Comparison of ENCODE assay signal across 8 mouse cellular contexts in genomic region chr8:72547122-72547801, GRCm38 (mm10). TPM values are rescaled to one million over a fixed set of nuclear protein-coding genes. Genes with fewer than 3 reads are reported as not detected.
DNase-seq lines count a peak whose midpoint lies in the region; ATAC-seq and TF ChIP-seq lines count a peak whose summit lies in the region.

No protein-coding gene starts in this region.

- TF ChIP-seq CTCF in gastrocnemius, adult 2 months (IDR thresholded peaks at IDR 0.05): no peak
- TF ChIP-seq CTCF in ES-Bruce4 (IDR thresholded peaks at IDR 0.05; ENCODE audit: low read depth, low read length): no peak

- H3K36me3 ChIP-seq in ES-Bruce4 (ENCODE audit: control insufficient read depth, insufficient read depth, low read length, poor library complexity, severe bottlenecking): peaks cover 20% of the 10 kb centered on the region
- peaks cover 37% of the 10 kb centered on the region for H3K36me3 ChIP-seq in erythroblast, embryonic 14.5 days (ENCODE audit: control insufficient read depth)
- H3K36me3 ChIP-seq in hindbrain, embryonic 15.5 days: peaks cover 3% of the 10 kb centered on the region; the same call in 1 of the 2 replicates
- no peaks in the 10 kb centered on the region for H3K36me3 ChIP-seq in liver, embryonic 16.5 days (ENCODE audit: control insufficient read depth, insufficient read depth)

- no peak for TF ChIP-seq POLR2A in ES-Bruce4 (IDR thresholded peaks at IDR 0.05; ENCODE audit: insufficient read depth, low read length)

- H3K4me3 ChIP-seq in gastrocnemius, adult 2 months: peak overlapping the region; percentile 91
- peak overlapping the region; percentile 69 for H3K4me3 ChIP-seq in ES-Bruce4 (ENCODE audit: low read depth, low read length)
- peak overlapping the region; percentile 98 for H3K4me3 ChIP-seq in erythroblast, embryonic 14.5 days (replicated peaks)
- peak overlapping the region; percentile 94 for H3K4me3 ChIP-seq in hindbrain, embryonic 15.5 days
- H3K4me3 ChIP-seq in liver, embryonic 16.5 days (ENCODE audit: low read depth, low read length): peak overlapping the region; percentile 98

- peak overlapping the region; percentile 92 for H3K27ac ChIP-seq in gastrocnemius, adult 2 months
- H3K27ac ChIP-seq in ES-Bruce4 (ENCODE audit: insufficient read depth, low read length): no peak overlapping the region
- peak overlapping the region; percentile 87 for H3K27ac ChIP-seq in hindbrain, embryonic 15.5 days (replicated peaks)
- H3K27ac ChIP-seq in liver, embryonic 16.5 days (ENCODE audit: low read length): peak overlapping the region; percentile 83

- H3K4me1 ChIP-seq in ES-Bruce4 (ENCODE audit: control insufficient read depth, insufficient read depth, low read length): no peaks in the 10 kb centered on the region
- peaks cover 54% of the 10 kb centered on the region for H3K4me1 ChIP-seq in erythroblast, embryonic 14.5 days (ENCODE audit: control insufficient read depth)
- peaks cover 48% of the 10 kb centered on the region for H3K4me1 ChIP-seq in hindbrain, embryonic 15.5 days (replicated peaks)
- H3K4me1 ChIP-seq in liver, embryonic 16.5 days (ENCODE audit: control insufficient read depth, low read depth, low read length): peaks cover 30% of the 10 kb centered on the region

- 1% methylated on average over 27 of the region's 27 CpGs for WGBS in hindbrain, embryonic 15.5 days
- WGBS in liver, embryonic 16.5 days (ENCODE audit: insufficient replicate concordance): 1% methylated on average over 27 of the region's 27 CpGs

- H3K27me3 ChIP-seq in ES-Bruce4 (ENCODE audit: control insufficient read depth, insufficient read depth, low read length, poor library complexity, severe bottlenecking): no peaks in the 10 kb centered on the region
- no peaks in the 10 kb centered on the region for H3K27me3 ChIP-seq in erythroblast, embryonic 14.5 days (ENCODE audit: control insufficient read depth)
- H3K27me3 ChIP-seq in hindbrain, embryonic 15.5 days: no peaks in the 10 kb centered on the region
- no peaks in the 10 kb centered on the region for H3K27me3 ChIP-seq in liver, embryonic 16.5 days (ENCODE audit: control insufficient read depth, insufficient read depth, low read depth, low read length)

- no peak for DNase-seq in gastrocnemius, adult 2 months
- DNase-seq in gastrocnemius, adult 18-20 months (ENCODE audit: low spot score): no peak
- DNase-seq in retina, postnatal 1 day: peak; percentile 2
- DNase-seq in right cerebral cortex, adult 18-20 months: no peak

- no peak for TF ChIP-seq EP300 in ES-Bruce4 (IDR thresholded peaks at IDR 0.05; ENCODE audit: insufficient read depth, low read depth, low read length)

- peak overlapping the region; percentile 92 for H3K9ac ChIP-seq in ES-Bruce4 (ENCODE audit: low read depth, poor library complexity, severe bottlenecking)
- H3K9ac ChIP-seq in hindbrain, embryonic 15.5 days: peak overlapping the region; percentile 99
- peak overlapping the region; percentile 99 for H3K9ac ChIP-seq in liver, embryonic 16.5 days (ENCODE audit: low read depth, low read length)

- intact Hi-C loops in gastrocnemius, adult 2 months (cut with DNase I): loop anchor here (2.0 to 5.0 kb wide), 2 partner anchors 54 to 125 kb away; partner anchors contain the start of genes Eps15l1 and Slc35e1

- no peaks in the 10 kb centered on the region for H3K9me3 ChIP-seq in ES-Bruce4 (replicated peaks; ENCODE audit: control insufficient read depth, insufficient read depth, low read length, poor library complexity, severe bottlenecking)
- H3K9me3 ChIP-seq in erythroblast, embryonic 14.5 days (ENCODE audit: control insufficient read depth, low read length): no peaks in the 10 kb centered on the region
- H3K9me3 ChIP-seq in hindbrain, embryonic 15.5 days: no peaks in the 10 kb centered on the region
- H3K9me3 ChIP-seq in liver, embryonic 16.5 days (replicated peaks; ENCODE audit: control insufficient read depth, low read length): no peaks in the 10 kb centered on the region

- H3K4me2 ChIP-seq in hindbrain, embryonic 15.5 days: peak overlapping the region; percentile 99
- peak overlapping the region; percentile 97 for H3K4me2 ChIP-seq in liver, embryonic 16.5 days (ENCODE audit: low read depth, low read length)

- peak; percentile 4; the same call in 1 of the 2 replicates for ATAC-seq in hindbrain, embryonic 15.5 days (ENCODE audit: low FRiP score, low read depth)
- 0 out of 2 replicates have a peak, but pooled peaks have one; percentile 0 for ATAC-seq in liver, embryonic 16.5 days (ENCODE audit: low read depth)

RNA-seq across cellular contexts. Expression of gene Med26, which starts 0.8 kb away (rescaled TPM):
- 10 to 100 TPM in 1 of 2 experiments, 1 to 10 TPM in 1; 7.0 to 17.2 TPM for total RNA-seq in gastrocnemius, adult 2 months (2021)
- total RNA-seq in gastrocnemius, adult 18-20 months (2021): 10 to 100 TPM in 1 of 2 experiments, 1 to 10 TPM in 1; 7.4 to 15.8 TPM
- polyA plus RNA-seq in ES-Bruce4 (2011; ENCODE audit: insufficient read depth, insufficient read length, low read depth, missing spikeins): 10.2 and 11.2 TPM in 2 replicates
- polyA plus RNA-seq in erythroblast, embryonic 14.5 days (2012): 3.0 and 3.1 TPM in 2 replicates
- polyA plus RNA-seq in hindbrain, embryonic 15.5 days (2015; fragmentation: Nextera tagmentation; extraction: Ambion mirVana): 15.8 and 18.6 TPM in 2 replicates
- polyA plus RNA-seq in liver, embryonic 16.5 days (2015; fragmentation: Nextera tagmentation; extraction: Ambion mirVana): 6.2 and 6.3 TPM in 2 replicates

RNA-seq across cellular contexts. Expression of gene Smim7, which starts 23.6 kb away (rescaled TPM):
- 10 to 100 TPM; 64.8 to 65.9 TPM for total RNA-seq in gastrocnemius, adult 2 months (2021)
- 10 to 100 TPM; 61.8 to 61.9 TPM for total RNA-seq in gastrocnemius, adult 18-20 months (2021)
- 77.7 and 78.7 TPM in 2 replicates for polyA plus RNA-seq in ES-Bruce4 (2011; ENCODE audit: insufficient read depth, insufficient read length, low read depth, missing spikeins)
- polyA plus RNA-seq in erythroblast, embryonic 14.5 days (2012): 0.66 and 0.97 TPM in 2 replicates
- 122 TPM in 2 replicates for polyA plus RNA-seq in hindbrain, embryonic 15.5 days (2015; fragmentation: Nextera tagmentation; extraction: Ambion mirVana)
- polyA plus RNA-seq in liver, embryonic 16.5 days (2015; fragmentation: Nextera tagmentation; extraction: Ambion mirVana): 40.1 and 40.8 TPM in 2 replicates

RNA-seq across cellular contexts. Expression of gene Tmem38a, which starts 24.6 kb away (rescaled TPM):
- 1,000 to 10,000 TPM; 1,184 to 1,285 TPM for total RNA-seq in gastrocnemius, adult 2 months (2021)
- 1,000 to 10,000 TPM; 1,126 to 1,216 TPM for total RNA-seq in gastrocnemius, adult 18-20 months (2021)
- polyA plus RNA-seq in ES-Bruce4 (2011; ENCODE audit: insufficient read depth, insufficient read length, low read depth, missing spikeins): 12.2 and 14.7 TPM in 2 replicates
- 0.06 and 0.14 TPM in 2 replicates for polyA plus RNA-seq in erythroblast, embryonic 14.5 days (2012)
- 33.7 and 34.2 TPM in 2 replicates for polyA plus RNA-seq in hindbrain, embryonic 15.5 days (2015; fragmentation: Nextera tagmentation; extraction: Ambion mirVana)
- 2.6 and 4.5 TPM in 2 replicates for polyA plus RNA-seq in liver, embryonic 16.5 days (2015; fragmentation: Nextera tagmentation; extraction: Ambion mirVana)

RNA-seq across cellular contexts. Expression of gene Slc35e1, which starts 54.8 kb away (rescaled TPM):
- 10 to 100 TPM; 44.8 to 52.0 TPM for total RNA-seq in gastrocnemius, adult 2 months (2021)
- 10 to 100 TPM; 48.0 to 51.1 TPM for total RNA-seq in gastrocnemius, adult 18-20 months (2021)
- 23.6 and 24.6 TPM in 2 replicates for polyA plus RNA-seq in ES-Bruce4 (2011; ENCODE audit: insufficient read depth, insufficient read length, low read depth, missing spikeins)
- polyA plus RNA-seq in erythroblast, embryonic 14.5 days (2012): 0.29 and 0.33 TPM in 2 replicates
- polyA plus RNA-seq in hindbrain, embryonic 15.5 days (2015; fragmentation: Nextera tagmentation; extraction: Ambion mirVana): 17.8 and 20.0 TPM in 2 replicates
- polyA plus RNA-seq in liver, embryonic 16.5 days (2015; fragmentation: Nextera tagmentation; extraction: Ambion mirVana): 3.0 and 3.5 TPM in 2 replicates

Comparison
In these comparisons a context has a peak if more than half of its experiments do, and no peak if none do; other contexts are left out.
1. RNA of gene Smim7, which starts 23.6 kb away (polyA plus RNA-seq): 122 TPM in hindbrain, embryonic 15.5 days, 77.7 to 78.7 TPM in ES-Bruce4 and 40.1 to 40.8 TPM in liver, embryonic 16.5 days; 0.66 to 0.97 TPM in erythroblast, embryonic 14.5 days; every median in the first group is over 10 times any median in the second.
2. Peak in every context shown above with its lines, with median percentiles within 50 percentile points of each other: H3K4me3 ChIP-seq and H3K9ac ChIP-seq.